Mouse (Mus musculus) mouse embryonic stem cell (cell line): Measurements from ENCODE around the gene Trp53bp2.

Source experiments
- in situ Hi-C, 2 experiments: fragments of 300-500 bp; cut with MboI; formaldehyde crosslinking; loops; 1 replicate in 1 of 2; 3 replicates in 1 of 2; pipeline ENCODE4 v1.14.3; 2019 to 2020; ENCODE audit warnings: low sequenced_read_pairs in 2 of 2, low pct_unique_long_range_greater_than_20kb in 1 of 2, mixed read lengths in 1 of 2; ENCODE audit not compliant: unreplicated experiment in 1 of 2

The Trp53bp2 gene

DNA sequence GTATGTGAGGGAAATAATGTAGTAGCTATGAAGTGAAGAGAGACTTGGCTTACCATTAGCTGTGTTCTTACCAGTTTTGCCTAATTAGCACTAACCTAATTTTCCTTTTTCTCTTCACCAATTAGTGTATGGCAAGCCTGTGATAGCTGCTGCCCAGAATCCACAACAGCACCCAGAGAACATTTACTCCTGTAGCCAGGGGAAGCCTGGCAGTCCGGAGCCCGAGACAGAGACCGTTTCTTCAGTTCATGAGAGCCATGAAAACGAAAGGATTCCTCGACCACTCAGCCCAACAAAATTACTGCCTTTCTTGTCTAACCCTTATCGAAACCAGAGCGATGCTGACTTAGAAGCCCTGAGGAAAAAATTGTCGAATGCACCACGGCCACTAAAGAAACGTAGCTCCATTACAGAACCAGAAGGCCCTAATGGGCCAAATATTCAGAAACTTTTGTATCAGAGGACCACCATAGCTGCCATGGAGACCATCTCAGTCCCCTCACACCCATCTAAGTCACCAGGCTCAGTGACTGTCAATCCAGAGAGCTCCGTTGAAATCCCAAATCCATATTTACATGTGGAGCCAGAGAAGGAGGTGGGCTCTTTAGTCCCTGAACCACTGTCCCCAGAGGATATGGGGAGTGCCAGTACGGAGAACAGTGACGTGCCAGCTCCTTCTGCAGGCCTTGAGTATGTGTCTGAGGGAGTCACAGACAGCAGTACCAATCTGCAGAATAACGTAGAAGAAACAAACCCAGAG, 39.5 kb downstream of the Trp53bp2 start:
- in situ Hi-C loops = no loop called here

DNA sequence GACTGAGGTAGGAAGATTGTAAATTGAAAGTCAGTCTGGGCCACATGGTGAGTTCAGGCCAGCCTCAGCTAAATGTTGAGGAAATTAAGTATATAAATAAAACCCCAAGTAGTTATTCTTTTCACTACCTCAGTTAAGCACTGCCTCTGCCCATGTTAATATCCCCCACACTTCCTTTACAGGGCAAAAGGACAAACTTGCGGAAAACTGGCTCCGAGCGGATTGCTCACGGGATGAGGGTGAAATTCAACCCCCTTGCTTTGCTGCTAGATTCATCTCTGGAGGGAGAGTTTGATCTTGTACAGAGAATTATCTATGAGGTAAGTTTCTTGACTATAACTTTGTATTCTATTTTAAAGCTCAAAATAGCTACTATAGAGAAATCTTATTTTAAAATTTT, 43.5 kb downstream of the Trp53bp2 start:
- in situ Hi-C loops = no loop called here

- in situ Hi-C loops = no loop called here
Observed at GRCm38 (mm10) chr1:182455080-182455479, 46.1 kb downstream of the Trp53bp2 start.

- in situ Hi-C loops = no loop called here
Observed at GRCm38 (mm10) chr1:182458556-182458955, 49.6 kb downstream of the Trp53bp2 start.

- in situ Hi-C loops = no loop called here
Observed at GRCm38 (mm10) chr1:182459436-182459835, 50.5 kb downstream of the Trp53bp2 start.

- in situ Hi-C loops = no loop called here
Observed at GRCm38 (mm10) chr1:182460291-182461244, 51.6 kb downstream of the Trp53bp2 start.

GRCm38 (mm10) chr1:182461261-182461660, 52.3 kb downstream of the Trp53bp2 start:
- in situ Hi-C loops = no loop called here

DNA sequence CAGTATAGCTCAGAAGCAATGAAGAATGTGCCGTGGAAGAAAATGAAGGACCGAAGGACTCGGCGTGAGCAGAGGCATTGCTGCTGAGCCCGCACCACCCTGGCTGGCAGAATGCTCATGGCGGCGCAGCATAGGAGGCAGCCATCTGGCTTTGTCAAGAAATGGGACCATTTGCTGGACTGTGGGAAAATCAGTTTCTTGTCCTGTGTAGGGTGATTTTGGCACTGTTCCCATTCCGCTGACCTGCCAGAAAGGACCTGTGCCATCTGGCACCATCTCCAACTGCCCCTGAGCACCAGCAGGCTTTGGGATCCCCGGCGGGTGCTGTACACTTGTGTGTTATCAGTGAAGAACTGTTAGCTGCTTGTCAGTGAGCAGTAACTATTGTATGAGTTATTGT, 52.8 kb downstream of the Trp53bp2 start:
- in situ Hi-C loops = no loop called here

- in situ Hi-C loops = no loop called here
Observed at GRCm38 (mm10) chr1:182465309-182465708, 56.3 kb downstream of the Trp53bp2 start.

GRCm38 (mm10) chr1:182465978-182466377, 57.0 kb downstream of the Trp53bp2 start:
- in situ Hi-C loops = no loop called here

DNA sequence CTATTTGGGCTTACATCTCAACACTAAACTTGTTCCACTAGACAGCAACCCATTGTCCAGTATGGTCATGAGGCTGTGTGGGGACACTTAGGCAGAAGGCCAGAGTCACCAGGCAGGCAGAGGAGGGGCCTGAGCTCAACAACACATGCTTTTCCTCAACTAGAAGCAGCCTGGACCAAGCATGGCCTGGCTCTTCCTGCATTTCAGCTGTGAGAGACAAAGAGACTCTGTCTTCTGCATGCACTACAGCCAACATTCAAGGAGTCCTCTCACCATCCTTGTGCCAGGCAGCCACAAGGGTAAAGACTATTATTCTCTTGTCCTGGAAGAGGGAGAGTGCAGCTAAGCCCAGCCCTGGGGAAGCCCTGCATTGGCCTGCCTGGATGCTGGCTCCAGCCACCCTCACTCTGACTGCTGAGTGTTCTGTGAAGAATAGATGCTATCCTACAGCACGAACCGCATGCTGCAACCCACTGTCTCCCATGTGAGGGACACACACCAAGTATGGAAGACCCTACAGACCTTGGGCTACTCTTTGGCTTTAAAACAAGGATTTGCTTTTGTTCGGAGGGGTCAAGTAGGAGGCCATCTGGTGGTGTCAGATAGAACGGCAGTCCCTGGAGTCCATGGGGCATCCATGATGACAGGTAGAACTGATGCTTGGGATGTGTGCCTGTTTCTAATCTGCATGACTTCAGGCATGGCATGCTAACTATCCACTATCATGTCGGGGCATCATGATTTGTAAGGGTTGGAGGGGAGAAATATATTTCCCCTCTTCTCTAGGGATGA, 66.2 kb downstream of the Trp53bp2 start:
- in situ Hi-C loops = no loop called here

DNA sequence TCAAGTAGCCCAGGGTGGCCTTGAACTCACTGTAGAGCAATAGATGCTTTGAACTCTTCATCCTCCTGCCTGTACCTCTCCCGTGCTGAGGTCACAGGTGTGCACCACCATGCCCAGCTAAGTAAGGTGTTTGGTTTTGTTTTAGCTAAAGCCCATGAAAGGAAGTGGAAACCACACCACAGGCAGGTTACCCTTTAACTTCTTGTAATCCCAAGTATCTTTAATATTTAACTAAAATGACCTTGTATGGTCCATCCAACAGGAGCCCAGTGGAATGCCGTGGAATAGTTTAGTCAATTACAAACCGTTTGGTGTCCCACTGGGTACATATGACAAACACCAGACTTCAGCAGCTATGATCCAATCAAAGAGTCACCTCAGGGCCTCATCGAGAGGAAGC, 70.0 kb downstream of the Trp53bp2 start:
- in situ Hi-C loops = no loop called here

DNA sequence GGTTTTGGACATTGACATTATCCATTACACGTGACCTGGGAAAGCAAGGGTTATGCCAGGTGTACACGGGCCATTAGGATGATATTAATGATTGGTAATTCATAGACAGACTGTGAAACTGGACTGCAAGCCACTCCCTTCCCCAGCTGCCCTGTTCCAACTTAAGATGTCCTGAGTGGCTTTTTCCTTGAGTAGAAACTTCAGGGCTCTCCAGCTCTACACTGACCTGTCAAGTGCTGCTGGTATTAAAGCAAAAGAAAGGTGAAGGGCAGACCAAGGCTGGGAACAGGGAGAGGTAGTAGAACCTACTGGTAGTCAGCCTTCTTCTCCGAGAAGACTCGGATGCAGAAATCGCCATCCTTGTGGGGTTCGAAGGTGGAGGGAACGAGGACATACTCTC, 72.2 kb downstream of the Trp53bp2 start:
- in situ Hi-C loops = no loop called here

GRCm38 (mm10) chr1:182481646-182482295, 72.8 kb downstream of the Trp53bp2 start:
- in situ Hi-C loops = no loop called here

DNA sequence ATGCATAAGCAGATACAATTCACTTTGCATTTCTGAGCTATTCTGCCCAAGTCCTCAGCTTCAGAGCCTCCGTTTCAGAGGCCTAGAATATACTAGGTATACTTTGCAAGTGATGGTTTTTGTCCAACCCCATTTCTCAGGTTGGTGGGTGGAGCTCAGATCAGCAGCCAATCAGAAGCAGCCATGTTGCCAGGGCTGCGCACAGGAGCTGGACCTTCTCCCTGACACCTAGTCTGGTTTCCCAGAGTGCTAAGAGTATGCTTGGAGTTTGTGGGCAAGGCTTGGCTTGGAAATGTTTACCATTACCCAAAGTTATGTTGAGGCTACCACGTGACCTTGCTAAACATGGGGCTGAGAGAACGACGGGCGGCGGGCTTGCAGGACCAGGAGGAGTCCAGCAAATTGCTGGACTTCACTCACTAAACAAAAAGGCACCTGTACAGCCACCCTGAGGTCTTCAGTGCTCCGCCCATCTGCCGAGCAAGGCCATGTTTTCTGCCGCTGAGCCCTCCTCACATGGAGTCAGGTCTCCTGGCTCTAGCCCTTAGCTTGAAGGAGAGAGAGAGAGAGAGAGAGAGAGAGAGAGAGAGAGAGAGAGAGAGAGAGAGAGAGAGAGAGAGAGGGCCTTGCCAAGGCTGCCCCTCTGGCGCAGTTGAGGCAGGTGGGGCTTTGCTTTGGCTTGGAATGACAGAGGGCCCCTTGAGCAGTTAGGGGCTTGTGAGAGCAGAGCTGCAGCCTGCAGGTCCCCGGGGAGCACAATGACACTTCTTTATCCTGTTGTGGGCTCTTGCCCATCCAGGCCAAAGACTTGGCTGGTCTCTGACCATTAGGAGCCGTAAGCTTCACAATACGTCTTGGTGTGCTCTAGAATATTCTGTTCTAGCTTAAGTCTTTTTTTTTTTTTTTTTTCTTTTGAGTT, 74.3 kb downstream of the Trp53bp2 start:
- in situ Hi-C loops = no loop called here

DNA sequence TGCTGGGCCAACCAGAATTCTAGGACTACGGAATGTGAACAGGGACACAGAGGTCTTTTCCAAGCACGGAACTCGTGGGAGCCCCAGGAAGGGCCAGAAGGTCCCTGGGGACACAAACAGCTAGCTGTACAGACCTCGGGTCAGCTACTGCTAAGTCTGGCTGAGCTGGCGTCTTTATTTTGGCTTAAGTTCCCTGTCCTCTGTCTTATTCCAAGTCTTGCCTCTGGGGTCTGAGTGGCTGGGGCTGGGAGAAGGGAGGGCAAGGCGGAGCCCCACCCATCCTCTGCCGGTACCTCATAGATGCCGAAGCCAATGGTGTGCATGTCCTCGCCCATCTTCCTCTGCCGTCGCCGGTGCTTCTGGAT, 74.9 kb downstream of the Trp53bp2 start:
- in situ Hi-C loops = no loop called here

DNA sequence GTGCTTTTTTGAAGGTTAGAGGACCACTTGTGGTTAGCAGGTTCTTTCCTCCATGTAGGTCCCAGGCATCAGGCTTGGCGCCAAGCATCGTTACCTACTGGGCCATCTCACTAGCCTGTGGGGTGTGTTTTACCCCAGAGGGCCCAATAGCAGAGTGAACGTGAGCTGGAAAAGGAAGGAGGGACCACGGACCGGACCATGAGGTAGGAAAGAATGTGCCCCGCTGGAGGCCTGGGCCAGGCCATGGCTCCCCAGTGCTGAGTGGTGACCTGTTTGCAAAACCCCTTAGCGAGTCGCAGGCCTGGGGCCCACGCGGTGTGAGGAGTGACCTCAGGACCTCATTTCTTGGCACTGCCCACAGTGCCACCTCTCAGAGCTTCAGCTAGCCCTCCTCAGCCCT, 79.5 kb downstream of the Trp53bp2 start:
- in situ Hi-C loops = no loop called here
